Mouse (Mus musculus): Measurements from ENCODE around the gene Ubtd1.
"Not testable (repeated sequence)": the region's sequence is repeated elsewhere in the genome, so short reads cannot be mapped to it uniquely, and the experiment has no call there.

The Ubtd1 gene

GRCm38 (mm10) chr19:42071221-42071620, 89.7 kb downstream of the Ubtd1 start:
- DNase-seq = peak; percentile 32

GRCm38 (mm10) chr19:42071886-42072608, 90.5 kb downstream of the Ubtd1 start:
- DNase-seq = no peak

GRCm38 (mm10) chr19:42072802-42073201, 91.2 kb downstream of the Ubtd1 start:
- no peak for DNase-seq

GRCm38 (mm10) chr19:42075051-42075450, 93.5 kb downstream of the Ubtd1 start:
- DNase-seq = no peak

GRCm38 (mm10) chr19:42075992-42076391, 94.4 kb downstream of the Ubtd1 start:
- no peak for DNase-seq

- no peak for DNase-seq
Measured at GRCm38 (mm10) chr19:42078566-42078965, 97.0 kb downstream of the Ubtd1 start.

GRCm38 (mm10) chr19:42079006-42079405, 97.4 kb downstream of the Ubtd1 start:
- no peak for DNase-seq

- no peak for DNase-seq
Measured at GRCm38 (mm10) chr19:42079950-42080349, 98.4 kb downstream of the Ubtd1 start.

GRCm38 (mm10) chr19:42080469-42080868, 98.9 kb downstream of the Ubtd1 start:
- no peak for DNase-seq

- DNase-seq = not testable (repeated sequence)
Measured at GRCm38 (mm10) chr19:42081613-42082012, 100.0 kb downstream of the Ubtd1 start.

All from lung, postnatal 14 days (tissue).